Mouse (Mus musculus) heart, embryonic 13.5 days (tissue): ENCODE results near the gene Msi2. TPM values are rescaled to one million over a fixed set of nuclear protein-coding genes. Genes with fewer than 3 reads are reported as not detected.
A peak's percentile ranks its signal among the peaks of the same experiment; 100 is the strongest.

ENCODE experiments used
- ATAC-seq: fragments of 200-750 bp; cut with Nextera tagmentation; 2 replicates; pipeline ENCODE4 v1.8.0; 2017; ENCODE audit warnings: moderate TSS enrichment; ENCODE audit not compliant: insufficient number of reproducible peaks, low FRiP score, low TSS enrichment; ENCODE audit errors: extremely low read depth
- H3K27ac ChIP-seq: fragments of 300-500 bp; sonication (generic); replicated peaks from 2 replicates; pipeline ENCODE4 v1.5.1; 2015; ENCODE audit warnings: moderate library complexity, mild to moderate bottlenecking, inconsistent platforms
- H3K27me3 ChIP-seq: fragments of 300-500 bp; sonication (generic); replicated peaks from 2 replicates; pipeline ENCODE4 v1.6.1; 2015; ENCODE audit warnings: mild to moderate bottlenecking, inconsistent platforms
- H3K36me3 ChIP-seq: fragments of 300-500 bp; sonication (generic); 2 replicates; pipeline ENCODE4 v1.6.1; 2015; ENCODE audit warnings: mild to moderate bottlenecking, inconsistent platforms
- H3K4me1 ChIP-seq: fragments of 300-500 bp; sonication (generic); 2 replicates; pipeline ENCODE4 v1.6.1; 2015; ENCODE audit warnings: inconsistent platforms
- H3K4me2 ChIP-seq: fragments of 300-500 bp; sonication (generic); 2 replicates; pipeline ENCODE4 v1.6.1; 2015; ENCODE audit warnings: inconsistent platforms, mild to moderate bottlenecking, moderate library complexity
- H3K4me3 ChIP-seq: fragments of 300-500 bp; sonication (generic); 2 replicates; pipeline ENCODE4 v1.5.1; 2015; ENCODE audit warnings: moderate library complexity, mild to moderate bottlenecking, inconsistent platforms
- H3K9ac ChIP-seq: fragments of 300-500 bp; sonication (generic); 2 replicates; pipeline ENCODE4 v1.6.1; 2015; ENCODE audit warnings: inconsistent platforms, mild to moderate bottlenecking, moderate library complexity
- H3K9me3 ChIP-seq: fragments of 300-500 bp; sonication (generic); 2 replicates; pipeline ENCODE4 v1.6.1; 2016; ENCODE audit warnings: inconsistent platforms
- WGBS: fragments of 180-500 bp; shearing (Covaris S2); methylation state at CpG from one replicate; pipeline ENCODE4 v1.1.7; 2015; ENCODE audit warnings: mixed read lengths; 5-methylcytosine and 5-hydroxymethylcytosine counted together
- polyA plus RNA-seq: library from polyadenylated mRNA; unstranded; fragments of >200 nt; fragmentation: Nextera tagmentation; extraction: Ambion mirVana; gene quantifications from 2 replicates; pipeline ENCODE4 v1.2.1, GENCODE M21; 2015

Msi2 gene
- polyA plus RNA-seq, 1 experiment from 2014 or later: 16.2 TPM

DNA sequence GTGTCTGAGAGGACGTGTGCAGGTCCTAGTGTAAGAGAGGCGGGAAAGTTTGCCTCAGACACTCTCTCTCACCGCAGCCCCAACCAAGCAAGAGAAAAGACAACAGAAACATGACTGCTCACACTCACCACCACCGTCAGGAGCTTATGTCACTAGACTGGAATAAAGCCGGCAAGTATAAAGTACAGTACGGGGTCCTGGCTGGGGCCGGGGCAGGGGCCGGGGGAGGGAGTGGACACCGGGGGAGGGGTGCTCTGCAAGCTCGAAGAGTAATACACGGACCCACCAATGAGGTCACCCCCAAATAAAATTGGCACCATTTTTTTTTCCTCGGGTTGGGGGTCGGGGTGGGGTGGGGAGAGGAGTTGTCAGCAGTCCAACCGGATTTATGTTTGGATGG lies 354.8 kb downstream of the Msi2 start:
- H3K9me3 ChIP-seq: no peaks in the 10 kb centered on the region
- no peak for ATAC-seq
- no peak overlapping the region for H3K4me3 ChIP-seq
- no peak overlapping the region for H3K27ac ChIP-seq
- no peak overlapping the region for H3K4me2 ChIP-seq
- no peak overlapping the region for H3K9ac ChIP-seq
- peaks cover 44% of the 10 kb centered on the region for H3K4me1 ChIP-seq
- H3K36me3 ChIP-seq: peaks cover 33% of the 10 kb centered on the region
- H3K27me3 ChIP-seq: no peaks in the 10 kb centered on the region
- WGBS: 68% methylated on average over 14 of the region's 14 CpGs

- H3K36me3 ChIP-seq: peaks cover 19% of the 10 kb centered on the region
- H3K9ac ChIP-seq: no peak overlapping the region
- no peaks in the 10 kb centered on the region for H3K27me3 ChIP-seq
- H3K4me1 ChIP-seq: peaks cover 71% of the 10 kb centered on the region
- H3K4me3 ChIP-seq: no peak overlapping the region
- ATAC-seq: no peak; the same call in 1 of the 2 replicates
- peak overlapping the region; percentile 81 for H3K27ac ChIP-seq
- 35% methylated on average over 7 of the region's 7 CpGs for WGBS
- no peak overlapping the region for H3K4me2 ChIP-seq
- H3K9me3 ChIP-seq: no peaks in the 10 kb centered on the region
Observed at GRCm38 (mm10) chr11:88359736-88360135, 358.6 kb downstream of the Msi2 start.

GRCm38 (mm10) chr11:88357325-88357724 lies 361.0 kb downstream of the Msi2 start:
- no peak overlapping the region for H3K4me3 ChIP-seq
- peak overlapping the region; percentile 60 for H3K27ac ChIP-seq
- peaks cover 17% of the 10 kb centered on the region for H3K36me3 ChIP-seq
- H3K4me1 ChIP-seq: peaks cover 76% of the 10 kb centered on the region
- no peak overlapping the region for H3K9ac ChIP-seq
- ATAC-seq: no peak
- H3K27me3 ChIP-seq: no peaks in the 10 kb centered on the region
- peak overlapping the region; percentile 12; the same call in 1 of the 2 replicates for H3K4me2 ChIP-seq
- 31% methylated on average over 9 of the region's 9 CpGs for WGBS
- no peaks in the 10 kb centered on the region for H3K9me3 ChIP-seq

DNA sequence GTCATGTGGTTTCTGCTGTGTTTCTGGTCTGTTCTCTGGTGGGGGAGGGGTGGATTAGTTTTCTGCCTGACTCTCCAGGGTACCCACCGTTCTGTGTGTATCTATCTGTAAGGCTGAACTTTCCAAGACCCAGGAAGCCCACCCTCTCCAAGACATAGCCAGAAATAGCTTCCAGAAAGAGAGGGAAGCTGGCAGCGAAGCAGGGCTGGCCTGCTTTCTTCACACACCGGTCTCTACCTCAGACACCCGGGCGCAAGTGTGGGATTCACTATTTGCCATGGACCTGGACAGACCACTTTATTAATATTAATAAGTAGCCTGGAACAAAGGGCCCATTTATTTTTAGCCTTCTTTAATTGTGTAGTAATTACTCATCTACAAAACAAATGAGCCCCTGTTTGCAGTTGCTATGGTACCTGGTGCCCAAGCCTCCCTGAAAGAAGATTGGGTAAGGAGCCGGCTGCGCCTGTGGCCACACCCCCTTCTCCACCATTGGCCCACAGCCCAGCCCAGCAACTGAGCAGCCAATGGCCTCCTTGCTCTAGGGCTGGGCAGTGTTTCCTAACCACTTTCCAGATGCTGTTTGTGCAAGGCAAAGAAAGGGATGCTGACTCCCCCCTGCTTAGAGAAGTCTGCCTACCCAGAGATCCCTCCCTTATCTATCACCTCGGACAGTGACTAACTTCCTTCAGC lies 361.6 kb downstream of the Msi2 start:
- Histone ChIP-seq H3K9ac (no peak overlapping the region), H3K27me3 (no peaks in the 10 kb centered on the region), H3K4me3 (no peak overlapping the region), H3K4me1 (peaks cover 82% of the 10 kb centered on the region), H3K9me3 (no peaks in the 10 kb centered on the region), H3K27ac (peak overlapping the region; percentile 60), H3K36me3 (peaks cover 17% of the 10 kb centered on the region), H3K4me2 (peak overlapping the region; percentile 12; the same call in 1 of the 2 replicates)
- 44% methylated on average over 8 of the region's 8 CpGs for WGBS
- 0 out of 2 replicates have a peak, but pooled peaks have one; percentile 44 for ATAC-seq

GRCm38 (mm10) chr11:88356016-88356415 lies 362.3 kb downstream of the Msi2 start:
- Histone ChIP-seq H3K4me2 (no peak overlapping the region), H3K4me1 (peaks cover 89% of the 10 kb centered on the region), H3K27ac (peak overlapping the region; percentile 60), H3K9ac (no peak overlapping the region), H3K4me3 (no peak overlapping the region), H3K9me3 (no peaks in the 10 kb centered on the region), H3K27me3 (no peaks in the 10 kb centered on the region), H3K36me3 (peaks cover 17% of the 10 kb centered on the region)
- 66% methylated on average over 12 of the region's 12 CpGs for WGBS
- no peak for ATAC-seq

GRCm38 (mm10) chr11:88354771-88355170 lies 363.5 kb downstream of the Msi2 start:
- no peaks in the 10 kb centered on the region for H3K9me3 ChIP-seq
- no peak overlapping the region for H3K4me3 ChIP-seq
- ATAC-seq: no peak
- no peaks in the 10 kb centered on the region for H3K27me3 ChIP-seq
- H3K4me1 ChIP-seq: peaks cover 81% of the 10 kb centered on the region
- H3K27ac ChIP-seq: no peak overlapping the region
- no peak overlapping the region for H3K9ac ChIP-seq
- peaks cover 14% of the 10 kb centered on the region for H3K36me3 ChIP-seq
- WGBS: 90% methylated on average over 9 of the region's 9 CpGs
- no peak overlapping the region for H3K4me2 ChIP-seq

DNA sequence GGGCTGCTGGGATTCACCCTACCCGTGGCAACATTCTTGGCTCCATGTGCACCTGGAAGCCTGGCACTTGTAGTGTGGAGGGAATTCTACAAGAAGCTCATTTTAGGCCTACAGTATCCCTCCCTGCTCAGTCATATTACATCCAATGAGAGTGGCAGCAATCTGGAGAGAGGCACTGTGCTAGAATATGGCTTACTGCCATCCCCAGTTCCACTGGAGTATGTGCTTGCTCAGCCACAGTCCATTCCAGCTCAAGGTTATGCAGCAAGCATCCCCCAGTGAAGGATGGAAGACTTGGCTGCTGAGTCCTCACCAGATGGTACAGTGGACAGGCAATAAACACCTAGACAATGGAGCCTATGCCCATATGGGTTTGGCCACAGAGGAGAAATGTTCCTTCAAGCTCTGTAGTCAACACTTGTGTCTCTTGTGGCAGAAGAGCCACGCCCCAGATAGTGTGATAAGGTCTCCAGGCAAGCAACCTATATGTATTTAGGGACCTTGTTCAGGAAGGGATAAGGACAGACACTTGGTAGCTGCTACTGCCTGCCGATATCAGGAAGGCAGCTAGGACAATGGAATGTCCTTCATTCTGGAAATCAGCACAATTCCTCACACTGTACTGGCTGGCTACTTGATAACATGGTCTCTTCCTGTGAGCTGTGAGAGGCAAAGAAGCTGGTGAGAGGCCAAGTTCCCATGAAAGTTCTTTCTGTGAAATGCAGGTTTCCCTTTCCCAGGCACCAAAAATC lies 366.4 kb downstream of the Msi2 start:
- 41% methylated on average over 3 of the region's 3 CpGs for WGBS
- Histone ChIP-seq H3K36me3 (peaks cover 34% of the 10 kb centered on the region), H3K4me1 (peaks cover 53% of the 10 kb centered on the region), H3K4me2 (no peak overlapping the region), H3K4me3 (no peak overlapping the region), H3K9me3 (no peaks in the 10 kb centered on the region), H3K27me3 (no peaks in the 10 kb centered on the region), H3K9ac (no peak overlapping the region), H3K27ac (peak overlapping the region; percentile 80)
- 0 out of 2 replicates have a peak, but pooled peaks have one; percentile 17 for ATAC-seq

GRCm38 (mm10) chr11:88348690-88349089 lies 369.6 kb downstream of the Msi2 start:
- ATAC-seq: no peak
- H3K27me3 ChIP-seq: no peaks in the 10 kb centered on the region
- peaks cover 42% of the 10 kb centered on the region for H3K36me3 ChIP-seq
- no peak overlapping the region for H3K9ac ChIP-seq
- H3K4me2 ChIP-seq: no peak overlapping the region
- H3K4me1 ChIP-seq: peaks cover 30% of the 10 kb centered on the region
- 73% methylated on average over 23 of the region's 23 CpGs for WGBS
- no peaks in the 10 kb centered on the region for H3K9me3 ChIP-seq
- H3K27ac ChIP-seq: no peak overlapping the region
- H3K4me3 ChIP-seq: no peak overlapping the region

DNA sequence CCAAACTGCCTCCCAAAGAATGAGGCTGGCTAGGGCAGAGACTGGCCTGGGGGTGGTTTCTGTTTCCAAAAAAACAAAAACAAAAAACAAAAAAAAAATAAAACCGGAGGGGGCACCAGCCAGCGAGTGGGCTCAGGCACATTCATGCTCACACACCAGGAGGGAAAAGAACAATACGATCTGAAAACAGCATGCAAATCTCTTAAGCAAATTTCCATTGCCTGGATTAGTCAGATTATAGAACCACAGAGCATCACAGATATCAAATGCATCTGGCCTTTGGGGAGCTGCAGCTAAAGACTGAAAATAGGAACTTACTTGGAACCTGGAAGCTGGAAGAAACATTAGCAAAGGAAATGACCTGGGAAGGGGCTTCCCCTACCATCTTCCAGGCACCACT lies 370.3 kb downstream of the Msi2 start:
- whole genome bisulfite sequencing: 86% methylated on average over 3 of the region's 3 CpGs
- no peak overlapping the region for H3K4me2 ChIP-seq
- H3K9ac ChIP-seq: no peak overlapping the region
- peaks cover 42% of the 10 kb centered on the region for H3K36me3 ChIP-seq
- H3K4me3 ChIP-seq: no peak overlapping the region
- H3K4me1 ChIP-seq: peaks cover 25% of the 10 kb centered on the region
- no peaks in the 10 kb centered on the region for H3K9me3 ChIP-seq
- no peaks in the 10 kb centered on the region for H3K27me3 ChIP-seq
- no peak overlapping the region for H3K27ac ChIP-seq
- ATAC-seq: no peak

DNA sequence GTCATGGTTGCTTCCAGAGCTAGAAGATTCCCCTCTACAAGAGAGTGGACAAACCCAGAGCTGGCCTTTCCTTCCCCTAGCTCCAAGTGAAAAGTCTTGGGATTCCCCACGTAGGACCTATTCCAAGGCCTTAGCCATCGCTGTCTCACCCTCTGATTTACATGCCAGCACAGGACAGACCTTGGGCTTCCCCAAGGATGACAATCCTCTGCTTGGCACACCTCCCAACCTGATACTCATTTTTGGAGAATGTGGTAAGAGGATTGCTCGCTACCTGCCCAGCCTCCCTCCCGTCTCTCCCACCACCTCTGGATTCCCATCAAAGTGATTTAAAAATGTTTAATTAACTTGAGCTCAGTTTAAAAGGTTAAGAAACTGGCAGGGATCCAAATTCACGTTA lies 372.2 kb downstream of the Msi2 start:
- Histone ChIP-seq H3K4me2 (no peak overlapping the region), H3K36me3 (peaks cover 44% of the 10 kb centered on the region)
- no peak for ATAC-seq

DNA sequence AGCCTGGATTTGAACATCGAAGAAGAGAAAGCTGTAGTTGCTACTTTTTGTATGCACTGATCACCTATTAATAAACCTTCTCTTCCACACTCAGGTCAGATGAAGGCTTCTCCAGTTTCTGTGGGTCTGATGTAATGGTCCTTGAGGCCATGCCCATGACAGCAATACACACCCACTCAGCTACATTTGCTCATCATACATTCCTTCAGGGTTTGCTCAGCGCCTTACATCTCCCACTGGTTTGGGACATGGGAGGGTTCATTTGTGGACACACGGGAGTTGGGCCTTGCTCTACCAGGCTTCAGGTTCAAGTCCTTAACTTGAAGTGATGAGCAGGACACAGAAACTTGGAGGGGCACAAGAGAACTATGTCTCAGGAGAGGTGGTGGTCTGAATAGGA lies 380.4 kb downstream of the Msi2 start:
- Histone ChIP-seq H3K4me2 (no peak overlapping the region), H3K27me3 (no peaks in the 10 kb centered on the region), H3K27ac (no peak overlapping the region), H3K9me3 (no peaks in the 10 kb centered on the region), H3K4me3 (no peak overlapping the region), H3K4me1 (peaks cover 24% of the 10 kb centered on the region), H3K9ac (no peak overlapping the region), H3K36me3 (peaks cover 36% of the 10 kb centered on the region)
- whole genome bisulfite sequencing: 93% methylated on average over 3 of the region's 3 CpGs
- no peak for ATAC-seq

More for the DNA sequence above, 372.2 kb downstream of the Msi2 start:
- Histone ChIP-seq H3K27ac (no peak overlapping the region), H3K9me3 (no peaks in the 10 kb centered on the region), H3K9ac (no peak overlapping the region), H3K4me3 (no peak overlapping the region), H3K4me1 (peaks cover 5% of the 10 kb centered on the region), H3K27me3 (no peaks in the 10 kb centered on the region)
- WGBS: 91% methylated on average over 5 of the region's 5 CpGs
